Mouse (Mus musculus) E14TG2a.4 (cell line): Measurements from ENCODE around the gene Traf3ip1.

Experiments used
- CTCF ChIP-seq: conservative IDR thresholded peaks from 2 replicates; pipeline ENCODE4 v1.5.1; 2014; ENCODE audit warnings: low read length
- NANOG ChIP-seq: IDR thresholded peaks from 2 replicates; pipeline ENCODE4 v1.6.1; 2014; ENCODE audit warnings: borderline replicate concordance, low read length, mixed read lengths
- POU5F1 ChIP-seq: IDR thresholded peaks from 2 replicates; pipeline ENCODE4 v1.6.1; 2014; ENCODE audit warnings: low read length, borderline replicate concordance

GRCm38 (mm10) chr1:91460564-91460963 lies 33.9 kb upstream of the Traf3ip1 start:
- TF ChIP-seq CTCF = no peak
- no peak for TF ChIP-seq NANOG
- TF ChIP-seq POU5F1 = no peak
